Mouse (Mus musculus) cerebellum, adult 8-10 months (tissue): ENCODE data around the gene Oaz3.

ENCODE experiments used
- DNase-seq: peaks from one replicate; pipeline ENCODE4 v3.0.0; 2022

The Oaz3 gene

DNA sequence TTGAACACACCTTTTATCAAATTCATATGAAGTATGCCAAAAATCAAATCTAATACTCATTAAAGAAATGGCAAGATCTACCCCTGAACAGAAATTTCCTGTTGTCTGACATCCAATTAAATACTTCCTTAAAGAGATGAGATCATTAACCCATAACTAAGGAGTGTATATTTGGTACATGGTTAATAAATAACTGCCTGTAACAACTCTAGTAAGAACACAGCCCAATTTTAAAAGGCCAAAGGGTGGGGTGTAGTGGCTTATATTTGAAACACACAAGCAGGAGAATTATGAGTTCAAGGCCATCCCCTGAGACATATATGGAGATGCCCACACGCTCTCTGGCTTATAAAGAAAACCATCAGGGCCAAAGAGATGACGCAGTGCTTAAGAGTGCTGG, 5.7 kb upstream of the Oaz3 start:
- no peak for DNase-seq

DNA sequence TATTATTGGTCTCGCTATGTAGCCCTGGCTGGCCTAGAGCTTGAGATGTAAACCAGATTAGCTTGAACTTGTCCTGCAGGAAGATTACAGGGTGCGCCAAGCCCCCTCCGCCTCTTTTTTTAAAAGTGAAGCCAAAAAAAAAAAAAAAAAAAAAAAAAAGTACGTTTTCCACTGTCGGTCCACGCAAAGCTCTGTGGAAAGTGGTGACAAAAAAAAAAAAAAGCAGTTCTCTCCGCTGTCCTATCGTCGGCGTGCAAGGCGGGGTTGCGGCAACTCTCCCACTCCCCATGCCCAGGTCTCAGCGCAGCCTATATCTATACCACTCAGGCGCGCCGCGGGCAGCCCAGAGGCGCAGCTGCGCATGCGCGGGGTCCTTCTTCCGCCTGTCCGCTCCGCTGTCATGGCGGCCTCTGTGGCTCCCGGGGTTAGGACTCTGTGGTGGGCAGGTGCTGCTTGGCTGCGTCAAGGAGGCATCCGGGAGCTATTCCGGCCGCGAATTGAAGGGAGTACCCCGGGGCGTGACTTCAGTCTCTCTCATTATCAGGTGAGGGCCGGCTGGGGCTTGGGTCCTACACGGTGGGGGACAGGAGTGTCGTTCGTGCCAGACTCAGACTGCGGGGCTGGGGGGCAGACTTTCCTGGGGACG, 641 bp downstream of the Oaz3 start, which contains the start of gene Mrpl9:
Gene Mrpl9 (plus strand): TSS at position 368 of the 646 bp plus-strand sequence.
- DNase-seq = peak; percentile 94

DNA sequence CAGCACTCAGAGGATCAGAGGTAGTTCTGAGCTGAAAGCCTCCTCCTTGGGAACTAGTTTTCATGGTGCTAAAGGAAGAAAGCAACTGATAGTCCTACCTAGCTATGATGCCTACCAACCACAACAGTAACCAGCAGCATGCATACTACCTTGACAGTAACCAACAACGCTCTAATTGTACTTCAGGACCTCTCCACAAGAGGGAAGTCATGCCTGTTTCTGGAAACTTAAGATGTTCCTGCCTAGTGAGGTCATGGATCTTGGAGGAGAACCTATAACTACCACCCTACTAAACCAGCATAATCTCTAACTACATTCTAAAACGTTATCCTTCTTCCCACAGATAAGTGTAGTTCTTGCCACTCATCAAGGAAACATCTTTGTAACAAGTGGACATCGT, 2.5 kb downstream of the Oaz3 start:
- no peak for DNase-seq

DNA sequence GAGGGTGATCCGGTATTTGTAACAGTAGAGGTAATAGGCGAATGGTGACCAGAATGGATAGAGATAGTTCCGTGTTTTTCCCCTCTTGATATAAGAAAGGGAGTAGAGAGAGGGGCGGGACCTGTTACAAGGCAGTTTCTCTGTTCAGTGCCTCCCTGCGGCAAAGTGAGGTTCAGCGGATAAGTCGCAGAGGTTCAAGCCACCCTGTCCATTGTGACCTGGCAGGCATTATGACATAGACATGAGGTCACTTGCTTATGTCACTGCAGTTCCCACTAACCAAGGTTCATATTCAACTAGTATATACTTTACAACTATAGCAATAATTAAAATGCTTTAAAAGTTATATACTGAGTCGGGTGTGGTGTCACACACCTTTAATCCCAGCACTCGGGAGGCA, 7.3 kb downstream of the Oaz3 start:
- DNase-seq = no peak

DNA sequence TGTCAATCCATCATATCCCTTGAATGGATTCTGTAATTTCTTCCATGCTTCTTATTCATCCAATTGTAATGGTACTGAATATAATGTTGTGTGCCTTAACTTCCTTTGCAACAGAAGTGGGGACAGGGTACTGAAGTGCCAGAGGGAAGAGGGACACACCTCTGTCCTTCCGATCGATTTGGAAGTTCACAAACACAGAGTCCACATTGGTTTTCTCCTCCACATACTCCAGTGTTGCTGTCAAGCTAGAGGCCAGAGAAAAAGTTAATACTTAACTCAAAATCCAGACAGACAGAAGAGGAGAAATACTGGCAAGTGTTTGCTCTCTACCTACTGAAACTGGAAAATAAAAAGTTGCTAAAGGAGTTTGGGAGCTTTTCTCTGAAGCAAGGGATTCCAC, 9.4 kb downstream of the Oaz3 start:
- DNase-seq = no peak

DNA sequence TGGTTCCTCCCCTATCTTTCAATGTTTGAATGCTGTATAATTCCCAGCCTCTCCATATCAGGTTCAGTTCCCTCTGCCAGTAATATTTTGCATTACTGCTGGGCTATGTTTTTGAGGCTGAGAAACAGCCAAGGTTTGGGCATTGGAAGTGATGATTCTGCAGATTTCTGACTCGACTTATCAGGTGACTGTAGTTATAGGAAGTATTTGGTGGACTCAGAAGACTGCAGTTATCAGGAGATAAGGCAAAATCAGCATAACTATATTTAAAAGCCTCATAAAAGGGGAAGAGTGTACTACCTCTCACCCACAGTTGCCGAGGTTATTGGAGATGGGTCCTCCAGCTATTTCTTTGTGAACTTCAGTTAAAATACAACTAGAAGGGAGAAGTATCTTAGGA, 12.7 kb downstream of the Oaz3 start:
- DNase-seq = no peak

DNA sequence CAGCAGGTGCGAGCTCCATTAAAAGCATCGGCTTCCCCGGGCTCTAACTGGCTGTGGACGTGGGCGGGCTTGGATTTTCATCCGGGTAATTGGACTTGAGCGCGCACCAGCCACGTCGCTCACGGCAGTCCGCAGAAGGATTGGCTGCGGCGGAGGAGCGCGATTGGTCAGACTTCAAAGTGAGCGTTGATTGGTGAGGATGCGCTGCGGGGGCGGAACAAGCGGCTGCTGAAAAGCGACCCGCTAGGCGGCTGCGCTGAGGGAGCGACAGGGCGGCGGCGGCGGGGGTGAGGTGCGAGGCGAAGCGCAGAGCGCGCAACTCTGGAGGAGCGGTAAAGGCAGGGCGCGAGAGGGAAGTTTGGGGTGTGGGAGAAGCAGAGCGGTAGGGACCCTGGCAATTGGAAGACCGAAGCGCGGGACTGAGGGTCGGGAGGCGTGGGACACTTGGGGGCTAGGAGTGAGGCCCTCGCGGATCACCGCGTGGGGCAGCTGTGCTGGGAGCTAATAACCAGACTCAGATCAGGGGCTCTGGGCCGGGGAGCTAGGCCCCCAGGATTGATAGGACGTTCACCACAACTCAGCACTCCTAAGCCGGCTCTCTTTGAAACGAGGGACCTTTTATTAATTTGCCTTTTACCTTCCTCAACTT, 30.6 kb downstream of the Oaz3 start, which contains the start of gene Tdrkh:
Gene Tdrkh (plus strand): TSS at position 243 of the 649 bp plus-strand sequence.
- DNase-seq = peak; percentile 96

DNA sequence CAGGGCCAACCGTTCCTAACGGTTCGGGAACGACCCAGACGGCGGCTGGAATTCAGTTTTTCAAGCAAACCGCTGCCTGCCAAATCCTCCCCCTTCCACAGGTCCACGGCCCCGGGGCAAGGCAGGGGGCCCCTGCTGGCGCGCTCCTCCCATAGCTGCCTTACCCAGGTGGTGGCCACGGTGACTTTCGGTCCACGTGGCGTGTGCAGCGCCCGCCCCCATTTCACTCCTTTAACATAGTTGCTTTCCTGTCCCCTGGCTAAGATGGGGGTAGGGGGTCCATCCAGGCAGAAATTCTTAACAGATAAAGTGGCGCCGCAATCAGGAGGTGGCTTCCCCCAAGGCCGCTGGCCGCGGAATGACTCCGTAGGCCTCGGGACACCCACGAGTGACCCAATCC, 31.2 kb downstream of the Oaz3 start:
- no peak for DNase-seq

DNA sequence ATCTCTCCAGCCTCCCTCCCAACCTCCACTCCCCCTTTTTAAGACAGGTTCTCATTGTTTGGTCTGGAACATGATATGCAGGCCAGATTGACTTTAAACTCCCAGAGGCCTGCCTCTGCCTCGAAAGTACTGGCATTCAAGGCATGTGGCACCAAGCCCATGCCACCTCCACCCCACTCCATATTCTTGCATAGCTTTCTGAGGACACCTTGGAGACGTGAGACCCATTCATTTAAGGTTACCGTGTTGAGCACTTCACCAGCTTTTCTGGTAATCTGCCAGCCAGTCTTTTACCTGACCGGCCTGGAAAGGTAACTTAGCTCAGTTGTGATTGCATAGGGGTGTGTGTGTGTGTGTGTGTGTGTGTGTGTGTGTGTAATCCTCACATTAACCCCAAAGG, 38.2 kb downstream of the Oaz3 start:
- no peak for DNase-seq

DNA sequence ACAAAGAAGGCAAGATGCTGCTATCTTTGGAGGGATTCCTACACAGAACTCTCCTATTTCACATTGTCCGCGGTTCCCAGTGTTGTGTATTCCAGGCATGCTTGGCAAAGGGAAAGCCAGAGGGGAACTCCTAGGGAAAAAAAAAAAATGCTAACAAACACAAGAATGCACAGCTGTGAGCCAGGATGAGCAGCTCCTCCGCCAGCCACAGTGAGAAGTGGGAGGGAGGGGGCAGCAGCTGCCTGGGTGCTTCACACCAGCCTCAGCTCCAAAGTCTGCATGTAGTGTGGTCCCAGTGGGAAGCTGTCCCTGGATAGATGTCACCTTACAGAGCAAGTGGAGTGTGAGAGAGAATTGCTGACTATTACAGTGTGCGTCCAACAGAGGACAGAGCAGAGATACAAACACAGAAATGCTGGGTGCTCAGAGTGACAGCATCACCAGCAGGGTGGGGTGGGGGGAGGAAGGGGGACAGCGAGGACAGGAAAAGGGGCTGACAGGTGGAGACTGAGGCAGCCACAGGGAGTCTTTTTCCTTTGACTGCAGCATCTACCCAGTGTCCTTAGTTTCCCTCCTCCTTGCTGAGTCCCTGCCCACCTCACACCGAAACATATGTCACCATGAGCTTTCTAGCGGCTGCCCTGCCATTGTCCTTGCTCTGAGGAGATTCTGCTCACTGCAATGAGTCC, 39.2 kb downstream of the Oaz3 start:
- DNase-seq = no peak

DNA sequence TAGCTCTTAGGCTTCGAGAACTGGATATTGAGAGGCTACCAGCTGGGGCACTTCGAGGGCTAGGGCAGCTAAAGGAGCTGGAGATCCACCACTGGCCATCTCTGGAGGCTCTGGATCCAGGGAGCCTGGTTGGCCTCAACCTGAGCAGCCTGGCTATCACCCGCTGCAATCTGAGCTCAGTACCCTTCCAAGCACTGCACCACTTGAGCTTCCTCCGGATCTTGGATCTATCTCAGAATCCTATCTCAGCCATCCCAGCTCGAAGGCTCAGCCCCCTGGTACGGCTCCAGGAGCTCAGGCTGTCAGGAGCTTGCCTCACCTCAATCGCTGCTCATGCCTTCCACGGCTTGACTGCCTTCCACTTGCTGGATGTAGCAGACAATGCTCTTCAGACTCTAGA, 41.3 kb downstream of the Oaz3 start:
- no peak for DNase-seq

DNA sequence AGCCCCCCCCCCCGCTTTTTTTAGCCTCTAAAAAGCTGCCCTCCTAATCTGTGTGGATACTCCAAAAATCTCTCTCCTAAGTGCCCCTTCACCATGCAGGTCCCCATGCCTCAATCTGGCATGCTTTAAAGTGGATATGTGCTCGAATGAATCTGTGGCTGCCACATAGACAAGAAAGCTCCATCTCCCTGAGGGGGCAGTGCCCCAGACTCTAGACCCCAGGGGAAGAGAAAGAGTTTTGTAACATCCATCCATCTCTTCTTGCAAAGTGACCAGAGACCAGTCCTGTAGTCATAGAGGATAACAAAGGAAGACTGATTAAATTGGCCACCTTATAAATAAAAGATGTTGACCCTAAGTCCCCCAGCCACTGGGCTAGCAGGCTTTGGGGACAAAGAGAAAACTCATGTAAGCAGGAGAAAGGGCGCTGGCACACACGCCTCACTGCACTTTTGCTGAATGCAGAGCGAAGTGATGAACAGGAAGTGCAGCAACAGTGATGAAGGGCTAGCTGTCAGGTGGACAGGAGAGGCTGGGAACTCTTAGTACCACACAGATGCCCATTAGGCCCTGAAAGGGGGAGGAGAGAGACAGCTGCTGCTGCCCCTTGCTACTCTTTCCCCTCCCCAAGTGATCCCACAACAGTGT, 43.9 kb downstream of the Oaz3 start:
- no peak for DNase-seq

DNA sequence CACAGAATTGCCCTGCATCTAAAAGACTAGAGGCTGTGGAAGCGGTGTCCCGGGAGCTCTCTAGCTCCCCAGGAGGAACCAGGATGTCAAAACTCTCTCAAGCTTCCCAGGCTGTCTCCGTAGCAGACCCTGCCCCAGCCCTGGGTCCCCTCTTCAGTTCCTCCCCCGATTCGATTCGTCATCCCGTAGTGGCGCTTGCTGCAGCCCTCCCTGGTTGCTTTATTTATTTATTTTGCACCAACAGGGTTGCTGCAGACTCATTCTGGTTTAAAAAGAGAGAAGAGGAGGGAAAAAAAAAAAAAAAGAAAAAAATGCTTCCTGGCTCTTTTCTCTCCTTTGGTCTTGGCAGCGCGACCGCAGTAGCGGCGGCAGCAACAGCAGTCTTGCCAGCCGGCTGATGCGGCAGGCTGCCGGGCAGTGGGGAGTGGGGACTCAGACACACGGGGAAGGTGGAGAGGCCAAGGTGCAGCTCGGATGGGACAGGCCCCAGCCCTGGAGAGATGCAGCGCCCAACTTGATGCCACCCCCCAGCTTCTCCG, 44.7 kb downstream of the Oaz3 start:
- peak; percentile 30 for DNase-seq

DNA sequence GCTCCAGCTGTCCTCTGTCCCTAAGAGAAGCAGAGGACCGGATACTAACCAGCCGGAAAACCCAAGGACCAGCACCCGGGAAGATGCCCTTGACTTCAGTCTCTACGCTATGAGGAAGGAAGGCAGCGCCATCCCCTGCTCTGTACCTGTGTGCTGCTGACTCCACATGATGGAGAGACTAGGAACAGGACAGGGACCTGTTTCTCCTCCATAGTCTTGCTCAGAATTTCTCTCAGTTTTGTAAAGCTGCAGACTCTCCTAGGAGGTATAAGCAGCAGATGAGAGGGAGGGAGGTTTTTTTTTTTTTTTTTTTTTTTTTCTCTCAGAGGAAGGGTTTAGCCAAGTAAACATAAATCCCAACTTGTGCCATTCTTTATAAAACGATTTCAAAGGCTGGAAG, 45.5 kb downstream of the Oaz3 start, which contains the start of gene Lingo4:
Gene Lingo4 (plus strand): TSS at position 301 of the 400 bp plus-strand sequence.
- DNase-seq = no peak

DNA sequence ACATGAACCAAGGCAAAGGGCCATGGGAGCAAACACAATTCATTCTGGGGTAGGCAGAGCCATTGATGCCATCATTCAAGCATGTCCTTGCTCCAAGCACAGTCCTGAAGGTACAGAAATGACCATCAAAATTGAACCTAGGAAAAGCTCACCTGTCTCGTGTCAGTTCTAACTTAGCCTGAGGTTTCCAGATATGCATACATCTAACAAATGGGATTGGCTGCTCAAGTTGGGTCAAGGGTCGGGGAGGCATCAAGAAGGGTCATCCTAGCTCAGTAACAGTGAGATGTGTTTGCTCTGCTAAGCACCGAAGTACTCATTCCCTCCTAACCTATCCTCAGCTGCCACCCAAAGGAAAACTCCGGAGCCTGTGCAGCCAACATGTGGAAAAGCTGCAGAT, 46.9 kb downstream of the Oaz3 start:
- DNase-seq = no peak

DNA sequence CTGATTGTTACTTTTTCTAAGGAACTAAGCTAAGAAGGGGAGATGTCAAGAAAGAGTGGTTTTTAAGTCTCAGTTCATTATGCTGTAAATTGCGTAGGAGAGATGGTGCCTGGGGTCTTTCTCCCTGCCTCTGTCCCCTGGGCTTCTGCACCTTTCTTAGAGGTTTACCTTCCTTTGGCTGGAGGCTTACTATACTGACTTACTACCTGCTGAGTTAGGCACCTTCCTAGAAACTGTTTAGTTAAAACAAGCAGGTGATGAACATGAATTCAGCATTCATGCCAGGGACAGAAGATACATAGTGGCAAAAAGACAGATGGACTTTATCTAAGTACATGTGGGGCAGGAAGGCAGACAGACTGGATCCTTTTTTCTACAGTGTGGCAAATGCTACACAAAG, 47.4 kb downstream of the Oaz3 start:
- DNase-seq = no peak

DNA sequence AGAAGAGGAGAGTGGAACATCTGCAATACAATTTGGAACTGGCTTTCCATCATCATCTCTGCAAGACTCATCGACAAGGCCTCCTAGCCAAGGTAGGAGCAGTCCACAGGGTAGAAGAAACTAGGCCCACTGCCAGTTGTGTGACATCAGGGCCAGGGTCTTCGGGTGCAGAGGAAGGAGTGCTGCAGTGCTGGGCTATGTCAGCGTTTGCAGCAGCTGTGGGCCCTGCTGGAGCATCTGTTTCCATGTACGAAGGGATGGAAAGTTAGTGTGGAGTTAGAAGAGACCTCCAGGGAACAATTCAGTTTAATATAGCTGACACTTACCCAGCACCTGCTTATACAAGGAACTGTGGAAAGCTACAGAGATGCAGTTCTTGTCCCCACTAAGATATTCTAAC, 50.7 kb downstream of the Oaz3 start:
- no peak for DNase-seq

DNA sequence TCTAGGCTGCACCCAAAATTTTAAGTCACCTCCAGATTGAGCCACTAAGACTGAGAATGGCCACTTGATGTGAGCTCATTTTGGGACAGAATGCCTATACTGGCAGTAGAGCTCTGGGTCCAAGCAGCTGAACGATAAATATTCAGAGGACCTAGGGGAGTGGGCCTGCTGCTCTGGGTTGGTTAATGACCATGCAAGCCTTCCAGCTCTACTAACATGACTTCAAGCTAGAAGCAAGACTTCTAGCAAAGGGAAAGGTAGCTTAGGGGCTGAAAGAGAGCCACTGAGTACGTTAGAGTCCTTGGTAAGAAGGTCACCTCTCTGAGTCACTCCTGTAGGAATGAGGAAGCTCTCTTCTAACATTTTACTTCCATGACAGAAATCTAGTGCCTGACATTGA, 51.6 kb downstream of the Oaz3 start:
- DNase-seq = no peak

DNA sequence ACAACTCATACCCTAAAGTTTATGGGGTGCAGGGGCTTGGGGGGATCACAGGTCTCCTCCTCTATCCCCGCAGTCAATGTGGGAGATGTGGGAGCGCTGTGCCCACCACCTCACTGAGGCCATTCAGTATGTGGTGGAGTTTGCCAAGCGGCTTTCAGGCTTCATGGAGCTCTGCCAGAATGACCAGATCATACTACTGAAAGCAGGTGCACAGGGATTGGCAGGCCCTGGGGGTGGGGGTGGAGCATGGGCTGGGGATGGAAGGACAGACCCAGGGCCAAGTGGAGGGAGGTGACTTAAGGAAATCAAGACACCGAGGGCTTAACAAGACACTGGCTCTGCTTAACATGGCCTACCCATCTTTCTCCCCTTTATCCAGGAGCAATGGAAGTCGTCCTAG, 52.7 kb downstream of the Oaz3 start:
- DNase-seq = no peak

DNA sequence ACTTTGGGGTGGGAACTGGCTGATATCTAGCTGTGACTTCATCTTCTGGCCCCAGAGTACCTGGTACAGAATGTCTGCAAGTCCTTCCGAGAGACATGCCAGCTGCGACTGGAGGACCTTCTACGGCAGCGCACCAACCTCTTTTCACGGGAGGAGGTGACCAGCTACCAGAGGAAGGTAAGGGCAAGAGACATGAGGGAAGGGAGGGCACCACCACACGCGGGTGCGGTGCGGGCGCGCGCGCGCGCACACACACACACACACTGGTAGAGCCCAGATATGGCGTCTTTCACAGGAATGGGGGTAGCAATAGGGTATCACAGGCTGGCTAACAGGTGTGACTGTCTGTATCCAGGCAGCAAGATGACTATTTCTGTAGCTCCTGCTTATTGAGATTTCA, 54.3 kb downstream of the Oaz3 start:
- no peak for DNase-seq

DNA sequence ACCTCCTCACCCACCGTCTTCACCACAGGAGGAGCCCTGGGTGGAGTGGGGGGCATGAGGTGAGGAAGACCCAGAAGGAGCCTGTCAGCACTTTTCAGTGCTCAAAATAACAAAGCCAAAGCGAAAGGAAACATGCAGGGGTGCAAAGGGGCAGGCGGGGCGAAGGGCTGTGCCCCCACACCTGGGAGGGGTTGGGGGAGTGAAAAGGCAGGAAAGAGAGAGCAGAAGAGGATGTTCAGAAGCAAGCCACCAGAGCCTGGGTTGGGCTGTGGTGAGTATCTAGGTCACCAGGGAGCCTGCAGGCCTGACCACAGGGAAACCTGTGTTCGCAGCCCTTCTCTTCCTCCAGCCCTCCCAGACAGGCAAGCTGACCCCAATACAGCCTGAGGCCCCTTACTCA, 55.7 kb downstream of the Oaz3 start:
- DNase-seq = no peak

DNA sequence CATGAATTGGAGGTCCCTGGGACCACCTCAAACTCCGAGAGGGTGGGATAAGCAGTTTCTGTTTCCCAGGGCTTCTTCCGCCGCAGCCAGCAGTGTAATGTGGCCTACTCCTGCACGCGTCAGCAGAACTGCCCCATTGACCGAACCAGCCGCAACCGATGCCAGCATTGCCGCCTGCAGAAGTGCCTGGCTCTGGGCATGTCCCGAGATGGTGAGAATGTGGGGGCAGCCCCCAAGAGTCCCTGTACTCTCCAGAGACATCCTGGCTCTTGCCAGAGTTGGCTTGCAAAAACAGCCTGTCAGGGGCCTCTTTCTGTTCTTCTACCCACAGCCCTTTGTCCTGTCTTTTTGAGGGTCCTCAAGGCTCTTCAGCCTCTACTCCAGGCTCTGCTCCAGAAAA, 56.3 kb downstream of the Oaz3 start:
- no peak for DNase-seq

DNA sequence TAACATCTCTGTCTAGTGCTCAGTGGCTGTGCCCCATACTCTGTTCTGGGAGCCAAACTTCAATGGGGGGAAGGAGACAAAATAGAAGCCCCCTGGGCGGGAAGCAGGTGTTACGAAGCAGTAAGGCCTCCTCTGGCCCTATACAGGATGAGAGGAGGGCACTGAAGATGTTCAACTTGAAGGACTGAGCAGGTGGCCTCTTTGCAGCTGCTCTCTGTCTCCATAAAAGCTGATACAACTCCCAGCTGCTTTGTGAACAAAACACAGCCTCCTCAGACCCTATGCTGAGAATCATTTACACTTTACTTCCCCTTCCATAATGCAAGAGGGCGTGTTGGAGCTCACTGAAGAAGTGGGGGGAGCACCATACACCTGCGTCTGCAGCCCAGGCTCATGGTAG, 57.0 kb downstream of the Oaz3 start:
- DNase-seq = no peak

DNA sequence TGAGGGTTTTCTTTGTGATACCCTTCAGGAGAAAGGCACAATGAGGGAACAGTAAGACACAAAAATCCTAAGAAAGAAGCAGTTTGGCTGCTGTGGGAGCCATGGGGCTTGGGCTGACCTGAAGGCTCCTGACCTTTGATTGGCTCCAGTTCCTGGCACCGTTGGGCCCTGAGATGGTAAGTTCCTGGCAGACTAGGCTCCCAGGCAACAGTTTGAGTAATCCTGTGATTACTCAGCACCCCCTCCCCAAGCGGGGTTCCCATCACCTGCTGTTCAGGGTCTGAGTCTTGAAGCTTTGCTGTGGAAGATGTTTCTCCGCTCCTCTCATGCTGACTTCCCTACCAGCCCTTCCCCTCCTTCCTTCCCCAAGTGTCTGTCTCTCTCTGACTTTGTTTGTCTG, 60.2 kb downstream of the Oaz3 start:
- DNase-seq = no peak
